Mouse (Mus musculus): ENCODE results near the gene Kcnk7. TPM values are rescaled to one million over a fixed set of nuclear protein-coding genes. Genes with fewer than 3 reads are reported as not detected.

Kcnk7 gene
- 0.39 TPM in 1 of 2 replicates, not detected in the other for polyA plus RNA-seq (2012; rRNA removed; ENCODE audit: low replicate concordance)

GRCm38 (mm10) chr19:5704163-5704800 lies at the start of gene Kcnk7:
Kcnk7 (plus strand) TSS chr19:5704367.

DNA sequence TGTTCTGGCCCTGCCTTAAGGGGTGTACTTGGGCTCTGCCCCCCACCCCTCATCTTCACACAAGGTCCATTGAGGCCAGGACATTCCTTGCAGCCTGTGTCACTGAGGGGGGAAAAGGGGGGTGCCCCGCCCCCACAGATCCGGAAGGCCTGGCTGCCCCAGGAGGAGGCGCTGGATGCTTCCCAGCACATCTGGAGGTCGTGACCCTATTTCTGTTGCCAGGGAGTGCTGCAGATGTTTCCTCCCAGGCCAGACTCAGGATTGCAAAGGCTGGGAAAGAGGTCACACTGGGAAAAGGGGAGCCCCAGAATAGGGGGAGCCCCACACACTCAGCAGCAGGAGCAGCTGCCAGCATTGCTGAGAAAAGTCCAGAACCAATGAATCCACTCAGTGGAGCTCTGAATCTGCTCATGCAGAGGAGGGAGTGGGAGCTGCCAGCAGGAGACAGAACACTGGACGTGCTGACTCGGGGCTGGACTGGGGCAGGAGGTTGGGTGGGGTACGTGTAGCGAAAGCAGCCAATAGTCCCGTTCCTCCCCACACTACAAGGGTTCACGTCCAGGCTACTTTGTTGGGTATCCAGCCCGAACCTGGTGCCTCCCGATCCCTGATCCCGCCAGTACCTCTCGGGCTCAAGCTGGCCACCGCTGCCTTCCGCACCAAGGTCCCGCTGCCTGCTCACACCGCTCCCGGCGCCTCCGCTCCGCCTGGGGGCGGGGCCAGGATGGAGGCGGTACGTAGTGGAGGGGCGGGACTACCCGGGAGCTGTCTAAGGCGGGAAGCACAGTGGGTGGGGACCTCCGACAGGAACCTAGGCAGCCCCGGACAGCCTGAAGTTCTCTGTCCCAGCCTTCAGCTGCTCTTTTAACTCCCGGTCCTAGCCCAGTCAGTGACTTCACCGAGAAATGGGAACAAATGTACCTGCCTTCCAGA lies 40.9 kb upstream of the Kcnk7 start, which contains the start of gene Sipa1:
TSS of gene Sipa1 (minus strand) at position 727 of the 933 bp plus-strand sequence.

DNA sequence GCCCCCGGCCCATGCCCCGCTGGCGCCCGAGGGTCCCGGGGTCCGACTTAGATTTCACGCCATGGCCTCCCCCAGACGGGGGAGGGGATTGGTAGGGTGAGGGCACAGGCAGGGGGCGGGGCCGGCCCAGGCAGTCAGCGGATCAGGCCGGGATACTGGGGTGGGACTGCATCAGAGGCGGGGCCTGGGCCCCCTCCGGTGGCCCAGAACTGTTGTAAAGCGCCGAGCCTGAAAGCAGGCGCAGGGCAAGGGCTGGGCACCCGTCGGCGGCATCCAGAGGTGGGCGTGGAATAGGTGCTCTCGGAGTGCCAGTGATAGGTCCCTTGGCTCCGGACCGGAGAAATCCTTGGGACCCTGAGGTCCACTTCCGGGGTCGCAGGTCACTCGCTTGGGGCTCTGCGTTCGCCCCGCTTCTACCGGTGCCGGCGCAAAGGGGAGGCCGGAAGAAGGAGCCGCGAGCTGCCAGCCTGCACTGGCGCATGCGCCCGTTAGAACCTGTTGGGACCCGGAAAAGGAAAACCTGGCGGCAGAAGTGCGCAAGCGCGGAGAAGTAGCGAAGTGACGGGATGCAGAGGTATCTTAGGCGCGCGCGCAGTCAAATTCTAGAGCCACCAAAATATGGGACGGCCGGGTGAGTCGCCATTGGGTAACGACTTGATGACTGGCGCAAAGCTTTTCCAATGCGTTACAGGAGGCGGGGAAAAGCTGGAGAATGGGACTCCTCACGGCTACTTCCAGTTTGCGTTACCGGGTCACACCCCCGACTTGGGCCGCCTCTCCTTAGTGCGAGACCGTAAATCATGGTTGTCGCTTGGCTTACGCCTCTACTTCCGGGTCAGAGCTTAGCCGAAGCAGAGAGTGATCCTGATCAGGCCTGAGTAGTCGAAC lies 15.7 kb upstream of the Kcnk7 start, which contains the start of the genes Map3k11 and Pcnx3:
TSS of gene Map3k11 (plus strand) at position 543 of the 888 bp plus-strand sequence.
TSS of gene Pcnx3 (minus strand) at position 709 of the 888 bp plus-strand sequence.

GRCm38 (mm10) chr19:5725767-5726515 lies 21.8 kb downstream of the Kcnk7 start, which contains the start of gene Ehbp1l1:
Ehbp1l1 (minus strand) TSS chr19:5726317.

GRCm38 (mm10) chr19:5729444-5729815 lies 25.3 kb downstream of the Kcnk7 start, which contains the start of gene Fam89b:
Fam89b (minus strand) TSS chr19:5729653.

GRCm38 (mm10) chr19:5740320-5741317 lies 36.5 kb downstream of the Kcnk7 start, which contains the start of gene Ltbp3:
Ltbp3 (plus strand) TSS chr19:5740904.

Other genes starting within 250 kb of the Kcnk7 start
- 7.7 and 13.9 TPM in 2 replicates for gene Ccdc85b, start 246.5 kb upstream of the Kcnk7 start, polyA plus RNA-seq (2012; rRNA removed; ENCODE audit: low replicate concordance)
- gene Fibp, start 243.8 kb upstream of the Kcnk7 start, polyA plus RNA-seq (2012; rRNA removed; ENCODE audit: low replicate concordance), result 121 and 164 TPM in 2 replicates
- gene Ctsw, start 235.9 kb upstream of the Kcnk7 start, polyA plus RNA-seq (2012; rRNA removed; ENCODE audit: low replicate concordance), result 3.3 and 9.7 TPM in 2 replicates
- 75.7 and 232 TPM in 2 replicates for gene Efemp2, start 230.4 kb upstream of the Kcnk7 start, polyA plus RNA-seq (2012; rRNA removed; ENCODE audit: low replicate concordance)
- 34.1 and 53.2 TPM in 2 replicates for gene Mus81, start 216.0 kb upstream of the Kcnk7 start, polyA plus RNA-seq (2012; rRNA removed; ENCODE audit: low replicate concordance)
- 582 and 661 TPM in 2 replicates for gene Cfl1, start 213.9 kb upstream of the Kcnk7 start, polyA plus RNA-seq (2012; rRNA removed; ENCODE audit: low replicate concordance)
- 1.7 and 2.2 TPM in 2 replicates for gene 1700020D05Rik, start 200.6 kb upstream of the Kcnk7 start, polyA plus RNA-seq (2012; rRNA removed; ENCODE audit: low replicate concordance)
- gene Snx32, start 193.8 kb upstream of the Kcnk7 start, polyA plus RNA-seq (2012; rRNA removed; ENCODE audit: low replicate concordance), result 19.9 and 27.1 TPM in 2 replicates
- gene Ovol1, start 143.7 kb upstream of the Kcnk7 start, polyA plus RNA-seq (2012; rRNA removed; ENCODE audit: low replicate concordance), result 2.3 TPM in 1 of 2 replicates, not detected in the other
- 7.8 and 11.4 TPM in 2 replicates for gene Ap5b1, start 136.3 kb upstream of the Kcnk7 start, polyA plus RNA-seq (2012; rRNA removed; ENCODE audit: low replicate concordance)
- 27.4 and 39.1 TPM in 2 replicates for gene Rnaseh2c, start 102.5 kb upstream of the Kcnk7 start, polyA plus RNA-seq (2012; rRNA removed; ENCODE audit: low replicate concordance)
- gene Kat5, start 94.1 kb upstream of the Kcnk7 start, polyA plus RNA-seq (2012; rRNA removed; ENCODE audit: low replicate concordance), result 41.6 and 73.9 TPM in 2 replicates
- gene Rela, start 66.9 kb upstream of the Kcnk7 start, polyA plus RNA-seq (2012; rRNA removed; ENCODE audit: low replicate concordance), result 96.7 and 101 TPM in 2 replicates
- 106 and 108 TPM in 2 replicates for gene Sipa1, start 40.7 kb upstream of the Kcnk7 start, polyA plus RNA-seq (2012; rRNA removed; ENCODE audit: low replicate concordance)
- 64.7 and 65.5 TPM in 2 replicates for gene Map3k11, start 15.6 kb upstream of the Kcnk7 start, polyA plus RNA-seq (2012; rRNA removed; ENCODE audit: low replicate concordance)
- 89.4 and 136 TPM in 2 replicates for gene Pcnx3, start 15.5 kb upstream of the Kcnk7 start, polyA plus RNA-seq (2012; rRNA removed; ENCODE audit: low replicate concordance)
- gene Ehbp1l1, start 21.9 kb downstream of the Kcnk7 start, polyA plus RNA-seq (2012; rRNA removed; ENCODE audit: low replicate concordance), result 101 and 111 TPM in 2 replicates
- gene Fam89b, start 25.3 kb downstream of the Kcnk7 start, polyA plus RNA-seq (2012; rRNA removed; ENCODE audit: low replicate concordance), result 211 and 249 TPM in 2 replicates
- gene Ltbp3, start 36.5 kb downstream of the Kcnk7 start, polyA plus RNA-seq (2012; rRNA removed; ENCODE audit: low replicate concordance), result 272 and 332 TPM in 2 replicates
- 144 and 167 TPM in 2 replicates for gene Scyl1, start 67.1 kb downstream of the Kcnk7 start, polyA plus RNA-seq (2012; rRNA removed; ENCODE audit: low replicate concordance)
- 22.5 and 24.5 TPM in 2 replicates for gene Frmd8, start 170.9 kb downstream of the Kcnk7 start, polyA plus RNA-seq (2012; rRNA removed; ENCODE audit: low replicate concordance)
- 24.1 and 26.7 TPM in 2 replicates for gene Slc25a45, start 173.4 kb downstream of the Kcnk7 start, polyA plus RNA-seq (2012; rRNA removed; ENCODE audit: low replicate concordance)
- 0.33 and 1.0 TPM in 2 replicates for gene Tigd3, start 189.8 kb downstream of the Kcnk7 start, polyA plus RNA-seq (2012; rRNA removed; ENCODE audit: low replicate concordance)
- gene Dpf2, start 208.6 kb downstream of the Kcnk7 start, polyA plus RNA-seq (2012; rRNA removed; ENCODE audit: low replicate concordance), result 73.6 and 128 TPM in 2 replicates
- 24.5 and 38.9 TPM in 2 replicates for gene Cdc42ep2, start 220.4 kb downstream of the Kcnk7 start, polyA plus RNA-seq (2012; rRNA removed; ENCODE audit: low replicate concordance)

All from subcutaneous adipose tissue, adult 2 months (tissue).